Mouse (Mus musculus): ENCODE data around the gene Zfp180.
"Not testable (repeated sequence)": the region's sequence is repeated elsewhere in the genome, so short reads cannot be mapped to it uniquely, and the experiment has no call there.

Zfp180 gene

GRCm38 (mm10) chr7:24081634-24082431, at the start of gene Zfp180:
Zfp180 (plus strand) TSS chr7:24081924.
- peak; percentile 81 to 91 for DNase-seq (ENCODE audit: low spot score in 2 of 2)

DNA sequence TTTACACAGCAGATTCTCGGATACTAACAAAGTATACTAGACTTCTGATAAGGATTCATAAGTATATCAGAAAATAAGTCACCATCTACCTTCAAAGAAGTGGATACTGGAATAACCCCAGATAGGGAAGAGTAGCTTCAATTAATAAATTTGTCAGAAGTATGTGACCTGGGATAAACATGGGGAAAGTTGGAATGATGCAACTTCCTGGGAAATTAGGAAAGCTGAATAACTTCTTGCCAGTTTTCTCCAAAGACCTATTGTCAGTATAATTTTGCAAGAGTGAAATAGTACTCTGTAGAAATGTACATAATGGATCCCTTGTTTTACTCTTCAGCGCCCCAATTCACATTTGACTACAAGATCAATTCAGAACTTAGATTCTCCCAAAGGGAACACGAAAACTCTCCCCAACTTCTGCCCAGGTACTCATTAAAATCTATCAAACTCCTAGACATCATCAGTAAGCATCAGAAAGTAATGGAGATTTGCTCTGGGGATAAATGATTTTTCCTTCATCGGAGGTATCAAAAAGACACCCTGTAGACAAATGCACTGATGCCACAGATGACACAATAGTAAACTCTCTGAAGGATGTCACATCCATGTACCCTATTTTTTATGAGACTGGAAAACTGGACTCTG, 28.9 kb upstream of the Zfp180 start, which contains the start of gene Vmn1r183:
TSS of gene Vmn1r183 (plus strand) at position 595 of the 645 bp plus-strand sequence.
- DNase-seq (ENCODE audit: low spot score in 2 of 2) = no peak

DNA sequence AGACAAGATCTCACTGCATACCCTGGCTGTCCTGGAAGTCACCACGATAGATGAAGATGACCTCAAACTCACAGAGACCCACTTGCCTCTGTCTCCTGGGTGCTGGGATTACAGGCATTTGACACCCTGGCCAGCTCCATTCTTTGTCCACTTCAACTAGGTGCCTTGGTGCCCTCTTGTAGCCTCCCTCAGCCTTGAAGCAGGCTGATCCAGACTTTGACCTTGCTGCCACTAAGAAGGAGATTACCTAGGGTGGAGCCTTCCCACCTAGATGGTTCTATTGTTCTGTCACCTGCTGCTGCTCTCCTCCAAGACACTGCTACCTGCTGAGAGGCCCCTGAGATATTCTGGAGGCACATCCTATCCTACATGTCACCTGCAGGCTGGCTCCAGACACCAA, 7.3 kb upstream of the Zfp180 start:
- not testable (repeated sequence) for DNase-seq (ENCODE audit: low spot score in 2 of 2)

GRCm38 (mm10) chr7:24082457-24083235, 922 bp downstream of the Zfp180 start:
- DNase-seq (ENCODE audit: low spot score in 2 of 2) = peak; percentile 19 to 41

DNA sequence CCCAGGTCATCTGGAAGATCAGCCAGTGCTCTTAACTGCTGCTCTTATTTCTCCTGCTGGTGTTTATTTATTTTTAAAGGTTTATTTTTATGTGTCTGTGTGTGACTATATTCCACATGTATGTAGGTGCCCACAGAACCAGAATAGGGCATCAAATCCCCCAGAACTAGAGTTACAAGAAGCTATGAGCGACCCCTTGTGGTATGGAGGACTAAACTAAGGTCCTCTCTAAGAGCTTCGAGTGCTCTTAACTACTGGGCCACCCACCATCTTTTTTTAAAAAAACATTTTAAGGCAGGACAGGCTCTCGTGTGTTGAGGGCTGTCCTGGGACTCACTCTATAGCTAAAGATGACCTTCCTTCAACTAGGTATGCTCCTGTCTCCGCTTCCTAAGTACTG, 5.1 kb downstream of the Zfp180 start:
- no peak for DNase-seq (ENCODE audit: low spot score in 2 of 2)

DNA sequence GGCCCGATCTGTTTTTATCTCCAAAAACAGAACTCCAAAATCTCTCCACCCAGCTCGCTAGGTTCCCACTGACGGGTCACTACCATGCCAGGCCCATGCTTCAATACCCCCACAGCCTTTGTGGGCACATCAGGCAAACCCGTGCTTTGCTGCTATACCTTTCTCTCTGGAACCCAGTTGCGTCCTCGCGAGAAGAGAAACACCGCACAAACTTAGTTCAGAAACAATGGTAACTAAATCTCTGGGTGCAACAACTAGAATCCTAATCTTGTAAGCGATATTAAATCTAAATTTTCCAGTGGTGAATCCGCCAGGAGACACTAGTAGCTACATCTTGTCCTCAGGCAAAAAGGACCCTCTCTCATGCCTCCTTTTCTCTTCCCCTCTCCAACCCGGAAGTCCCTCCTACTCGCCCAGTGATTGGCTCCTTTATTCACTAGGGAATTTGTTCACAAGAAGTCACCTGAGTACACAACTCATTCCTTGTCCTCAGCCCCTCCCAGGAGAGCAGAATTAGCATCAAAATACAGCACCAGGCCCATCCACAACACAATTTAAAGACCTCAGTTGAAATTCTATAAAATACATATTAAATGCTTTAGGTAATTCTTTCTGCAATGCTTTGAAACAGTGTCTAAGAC, 5.9 kb downstream of the Zfp180 start:
- no peak for DNase-seq (ENCODE audit: low spot score in 2 of 2)

GRCm38 (mm10) chr7:24104403-24104802, 22.7 kb downstream of the Zfp180 start:
- DNase-seq (ENCODE audit: low spot score in 2 of 2) = no peak

- DNase-seq (ENCODE audit: low spot score in 2 of 2) = no peak
Measured at GRCm38 (mm10) chr7:24105144-24105703, 23.5 kb downstream of the Zfp180 start.

DNA sequence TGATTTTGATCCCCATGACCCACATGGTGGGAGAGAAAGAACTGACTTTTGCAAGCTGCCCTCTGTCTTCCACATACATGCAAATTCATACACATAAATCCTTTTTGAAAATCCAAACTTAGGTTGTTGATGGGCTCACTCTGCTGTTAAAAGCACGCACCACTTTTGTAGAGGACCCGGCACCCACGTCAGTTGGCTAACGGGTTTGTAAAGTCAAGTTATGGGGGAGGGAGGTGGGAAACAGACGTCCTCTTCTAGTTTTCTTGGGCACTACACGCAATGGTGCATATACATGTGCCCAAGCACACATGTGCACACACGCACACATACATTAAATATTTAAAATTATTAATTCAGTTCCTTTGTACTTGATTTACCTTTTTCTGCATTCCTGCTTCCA, 29.1 kb downstream of the Zfp180 start:
- DNase-seq (ENCODE audit: low spot score in 2 of 2) = no peak

DNA sequence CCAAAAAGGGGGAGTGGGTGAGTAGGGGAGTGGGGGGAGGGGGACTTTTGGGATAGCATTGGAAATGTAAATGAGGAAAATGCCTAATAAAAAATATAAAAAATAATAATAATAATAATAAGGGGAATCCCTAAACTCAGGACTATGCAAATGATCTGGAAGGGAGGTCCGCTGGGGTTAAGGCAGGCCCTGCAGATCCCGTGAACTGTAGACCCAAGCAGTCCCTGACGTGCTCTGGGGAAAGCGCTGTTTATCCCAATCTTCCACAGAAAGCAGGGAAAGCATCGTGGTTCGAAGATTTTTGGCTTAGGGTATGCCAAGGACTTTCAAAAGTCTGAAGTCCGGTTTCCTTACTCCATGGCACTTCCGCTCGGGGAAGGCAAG, 30.0 kb downstream of the Zfp180 start:
- DNase-seq (ENCODE audit: low spot score in 2 of 2) = no peak

DNA sequence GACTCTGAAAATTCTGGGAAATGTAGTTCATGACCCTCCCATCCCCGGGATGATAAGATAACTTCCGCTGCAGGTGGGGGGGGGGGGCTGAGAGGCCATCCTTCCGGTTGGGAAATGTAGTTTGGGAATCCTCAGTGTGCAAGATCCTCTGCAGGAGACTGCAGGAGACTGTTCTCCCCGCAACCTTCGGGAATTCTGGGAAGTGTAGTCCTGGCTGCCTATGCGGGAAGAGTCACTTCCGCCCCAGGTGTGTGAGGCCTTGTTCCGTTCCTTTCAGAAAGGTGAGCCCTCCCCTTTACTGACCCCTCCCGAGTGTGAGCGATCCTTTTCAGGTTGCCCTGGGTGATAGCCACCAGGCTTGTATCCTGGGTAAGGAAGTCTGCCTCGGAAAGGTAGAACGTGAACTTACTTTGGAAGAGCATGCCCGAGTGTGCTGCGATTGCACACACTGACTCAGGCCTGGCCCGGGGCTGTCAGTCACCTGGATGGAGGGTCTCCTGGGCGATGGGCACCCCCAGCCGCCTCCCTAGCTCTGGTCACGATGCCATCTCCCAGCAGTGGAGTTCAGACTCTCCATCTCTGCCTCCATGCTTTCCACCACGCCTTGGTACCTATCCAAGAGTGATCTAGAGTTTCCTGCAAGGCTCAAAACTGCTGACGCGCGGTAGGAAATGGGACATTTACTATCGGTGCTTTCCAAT, 30.6 kb downstream of the Zfp180 start, which contains the start of gene Zfp112:
TSS of gene Zfp112 (plus strand) at position 159 of the 701 bp plus-strand sequence.
- DNase-seq (ENCODE audit: low spot score in 2 of 2) = peak; percentile 46 to 64

DNA sequence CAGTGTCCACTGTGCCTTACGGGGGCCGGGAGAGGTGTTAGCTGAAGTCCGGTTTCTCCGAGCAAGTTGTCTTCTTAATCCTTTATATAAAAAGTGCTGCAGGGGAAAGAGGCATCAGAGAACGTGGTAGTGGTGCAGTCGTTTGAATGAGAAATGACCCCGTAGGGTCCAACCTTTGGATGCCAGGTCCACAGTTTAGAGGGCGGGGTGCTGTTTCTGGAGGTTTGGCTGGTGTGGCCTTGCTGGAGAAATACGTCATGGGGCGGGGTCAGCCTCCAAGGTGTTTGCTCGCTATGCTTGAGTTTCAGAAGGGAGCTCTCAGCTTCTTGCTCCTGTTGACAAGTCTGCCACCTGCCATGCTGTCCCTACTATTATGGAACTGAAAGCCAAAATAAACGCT, 31.3 kb downstream of the Zfp180 start:
- no peak for DNase-seq (ENCODE audit: low spot score in 2 of 2)

- no peak for DNase-seq (ENCODE audit: low spot score in 2 of 2)
Measured at GRCm38 (mm10) chr7:24116655-24117054, 34.9 kb downstream of the Zfp180 start.

- peak in 1 of 2 experiments; percentile 7 for DNase-seq (ENCODE audit: low spot score in 2 of 2)
Measured at GRCm38 (mm10) chr7:24133425-24133995, 51.8 kb downstream of the Zfp180 start.

- DNase-seq (ENCODE audit: low spot score in 2 of 2) = peak; percentile 76 to 85
Measured at GRCm38 (mm10) chr7:24133996-24134828, 52.5 kb downstream of the Zfp180 start, which contains the start of gene Zfp235. Zfp235 (plus strand) TSS chr7:24134169.

DNA sequence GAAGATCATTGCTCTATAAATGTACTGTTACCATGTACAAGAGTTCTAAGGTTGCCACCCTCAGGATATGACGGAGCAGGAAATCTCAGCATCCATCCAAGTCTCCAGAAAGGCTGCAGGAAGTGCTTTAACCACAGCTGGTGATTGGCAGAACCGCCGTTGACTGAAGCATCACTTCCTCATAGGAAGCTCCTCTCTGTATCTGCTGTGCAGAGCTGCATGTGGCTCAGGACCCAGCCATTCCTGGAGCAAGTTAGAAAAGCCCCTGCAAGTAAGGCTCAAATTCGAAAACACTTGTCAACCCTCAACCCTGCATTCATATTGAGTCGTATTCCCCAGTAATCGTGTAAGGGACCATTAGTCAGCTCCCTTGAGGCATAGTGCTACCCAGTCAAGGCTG, 60.8 kb downstream of the Zfp180 start:
- no peak for DNase-seq (ENCODE audit: low spot score in 2 of 2)

DNA sequence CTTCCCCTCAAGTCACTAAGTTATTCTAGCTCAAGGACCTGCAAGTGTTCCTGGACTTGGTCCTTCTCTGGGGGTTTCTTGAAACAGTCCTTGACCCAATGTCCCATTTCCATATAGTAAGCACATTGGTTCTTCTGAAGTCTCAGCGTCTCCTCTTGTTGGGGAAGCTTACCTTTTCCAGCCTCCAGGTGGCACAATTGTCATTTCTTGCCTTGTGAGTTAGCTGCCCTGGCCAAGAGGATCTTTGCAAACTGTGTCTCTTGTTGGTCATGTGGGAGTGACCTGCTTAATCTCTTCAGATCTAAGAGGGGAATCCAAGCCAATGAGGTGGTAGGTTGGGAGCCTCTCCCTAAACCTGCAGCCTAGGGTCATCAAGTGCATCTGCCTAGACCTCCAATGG, 71.5 kb downstream of the Zfp180 start:
- no peak for DNase-seq (ENCODE audit: low spot score in 2 of 2)

Data from frontal cortex, postnatal 25 days (tissue).